Mouse (Mus musculus) left cerebral cortex, adult 18-20 months (tissue): ENCODE results near the gene Tex13c1. TPM values are rescaled to one million over a fixed set of nuclear protein-coding genes. Genes with fewer than 3 reads are reported as not detected.

Experiments
- DNase-seq, 2 experiments: peaks; one replicate each; pipeline ENCODE4 v3.0.0; 2021 to 2022; ENCODE audit warnings: low spot score in 2 of 2, mixed read lengths in 1 of 2
- long read RNA-seq, 2 experiments: library from polyadenylated mRNA; stranded (forward); transcript quantifications; one replicate each; pipeline ENCODE4 v2.0.0; 2021
- total RNA-seq, 2 experiments: library from RNA; stranded (reverse); gene quantifications; 2 replicates each; pipeline ENCODE4 v1.2.3; 2021

Tex13c1 gene
- total RNA-seq: not detected
- long read RNA-seq, experiment 1: 0 reads
- long read RNA-seq, experiment 2: 0 reads

DNA sequence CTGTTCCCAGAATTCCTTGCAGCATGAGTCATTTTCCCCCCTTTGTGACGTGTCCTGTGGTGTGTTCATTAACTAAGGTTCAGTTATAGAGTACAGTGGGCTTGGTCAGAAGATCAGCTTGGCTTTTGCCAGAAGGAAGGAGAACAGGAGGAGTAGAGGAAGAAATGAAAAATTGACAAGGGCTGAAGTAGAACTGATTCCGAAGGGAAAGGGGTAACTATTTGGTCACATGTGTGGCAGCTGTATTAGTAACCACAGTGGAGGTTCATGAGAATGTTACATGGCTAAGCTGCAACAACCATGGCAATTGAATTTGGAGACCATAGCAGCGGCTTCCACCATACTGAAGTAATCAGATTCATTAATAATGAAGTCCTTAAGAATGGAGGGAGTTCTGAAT lies at the start of gene Tex13c1:
Tex13c1 (plus strand) TSS at position 301 of the 400 bp plus-strand sequence.
- DNase-seq: no peak

Other genes with a start within 250 kb of the Tex13c1 start
- gene Tenm1, start 162.0 kb upstream of the Tex13c1 start, total RNA-seq: 10 to 100 TPM; 40.6 to 40.7 TPM